Mouse (Mus musculus): Measurements from ENCODE around the gene Ppp1r35. TPM values are rescaled to one million over a fixed set of nuclear protein-coding genes. Genes with fewer than 3 reads are reported as not detected.

Gene Ppp1r35
- total RNA-seq, 2 experiments from 2014 or later, result 6.8 to 7.2 TPM

DNA sequence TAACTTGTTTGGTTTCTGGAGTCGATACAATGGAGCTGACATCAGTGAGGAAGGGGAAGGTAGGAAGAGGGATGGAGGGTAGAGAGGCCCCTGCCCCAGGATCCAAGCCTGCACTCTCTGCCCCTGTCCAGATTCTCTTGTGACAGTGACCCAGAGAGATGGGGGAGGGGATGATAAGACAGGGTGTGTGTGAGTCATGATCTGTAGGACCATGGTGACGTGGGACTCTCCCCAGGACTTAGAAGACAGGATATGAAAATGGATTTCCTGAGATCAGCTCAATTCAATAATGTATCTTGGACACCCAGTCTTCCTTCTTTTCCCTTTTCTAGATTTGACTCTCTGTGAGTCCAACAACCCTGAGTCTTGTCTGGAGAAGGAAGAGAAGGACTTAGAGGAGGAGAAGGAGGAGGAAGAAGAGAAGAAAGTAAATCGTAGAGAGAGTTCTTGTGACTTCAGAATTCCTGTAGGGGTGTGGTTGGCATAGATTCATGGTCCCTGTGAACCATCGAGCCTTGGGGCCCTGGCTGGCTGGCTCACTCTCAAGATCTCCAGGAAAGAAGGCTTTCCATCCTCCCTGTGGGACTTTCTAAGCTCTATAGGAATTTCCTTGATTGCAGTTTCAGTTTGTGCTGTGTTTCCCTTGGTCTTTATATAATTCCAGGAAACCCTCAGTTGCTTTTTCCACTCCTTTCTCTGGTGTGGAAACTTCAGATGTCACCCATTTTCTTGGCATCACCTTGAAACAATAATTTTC lies 39.0 kb downstream of the Ppp1r35 start:
- intact Hi-C loops (cut with DNase I; ENCODE audit: low total_unique reads), result no loop called here
- DNase-seq, result no peak

DNA sequence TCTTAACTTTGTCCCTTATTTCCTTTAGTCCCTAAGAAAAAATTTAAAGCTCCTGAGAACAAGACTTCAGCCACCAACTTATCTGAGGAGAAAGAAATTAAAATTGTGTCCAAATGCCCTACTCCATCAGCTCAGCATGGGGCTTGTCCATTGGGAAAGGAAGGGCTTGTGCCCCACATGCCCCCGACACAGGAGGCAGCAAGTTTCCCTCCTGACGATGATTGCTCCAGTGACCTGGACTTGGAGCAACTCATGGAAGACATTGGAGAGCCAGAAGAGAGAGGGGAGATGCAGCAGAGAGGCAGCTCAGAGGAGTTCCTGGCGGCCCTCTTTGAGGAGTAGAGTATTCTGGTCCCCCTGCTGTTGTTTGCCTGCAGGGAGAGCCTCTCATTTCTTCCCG lies 43.5 kb downstream of the Ppp1r35 start:
- intact Hi-C loops (cut with DNase I; ENCODE audit: low total_unique reads), result no loop called here
- no peak for DNase-seq

DNA sequence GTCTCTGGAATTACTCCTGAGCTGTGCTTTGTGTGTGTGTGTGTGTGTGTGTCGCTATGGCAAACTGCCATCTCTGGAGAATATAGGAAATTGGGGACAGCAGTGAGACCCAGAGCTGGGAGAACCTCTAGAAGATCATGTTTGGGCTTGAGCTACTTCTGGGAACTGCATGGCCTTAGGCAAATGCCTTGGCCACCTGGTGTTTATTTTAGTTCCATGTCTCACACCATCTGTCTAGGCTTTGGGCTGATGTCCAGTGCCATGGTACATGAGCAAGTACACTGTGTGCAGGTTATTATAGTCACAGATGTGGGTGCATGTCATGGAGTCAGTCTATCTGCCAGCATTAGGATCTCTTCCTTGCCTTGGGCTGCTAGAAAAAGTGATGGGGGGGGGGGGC lies 44.0 kb downstream of the Ppp1r35 start:
- intact Hi-C loops (cut with DNase I; ENCODE audit: low total_unique reads), result no loop called here
- no peak for DNase-seq

DNA sequence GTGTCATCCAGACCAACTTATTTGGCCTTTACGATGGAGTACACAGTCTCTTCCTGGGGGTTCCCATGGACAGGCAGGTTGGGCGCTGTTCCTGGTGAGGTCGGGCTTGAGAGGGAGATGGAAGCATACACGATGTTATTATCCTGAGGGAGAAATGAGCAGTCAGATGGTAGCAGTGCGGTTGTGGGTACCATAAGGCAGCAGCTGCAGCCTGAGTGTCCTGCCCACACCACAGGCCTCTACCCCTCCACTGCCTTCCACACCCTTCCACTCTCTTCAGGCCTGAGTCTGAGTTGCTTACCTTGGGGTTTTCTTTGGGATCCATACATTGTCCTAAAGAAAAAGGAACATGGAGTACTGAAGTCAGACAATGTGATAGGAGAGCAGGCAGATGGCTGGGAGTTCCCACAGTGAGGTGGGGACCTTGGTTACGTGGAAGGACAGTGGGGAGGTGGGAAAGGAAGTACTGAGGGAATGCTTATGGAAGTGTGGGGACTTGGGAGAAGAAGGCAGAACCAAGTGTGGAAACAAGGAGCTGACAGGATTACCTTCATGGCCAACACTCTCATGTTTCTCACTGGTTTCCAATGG lies 44.9 kb downstream of the Ppp1r35 start:
- DNase-seq, result no peak

DNA sequence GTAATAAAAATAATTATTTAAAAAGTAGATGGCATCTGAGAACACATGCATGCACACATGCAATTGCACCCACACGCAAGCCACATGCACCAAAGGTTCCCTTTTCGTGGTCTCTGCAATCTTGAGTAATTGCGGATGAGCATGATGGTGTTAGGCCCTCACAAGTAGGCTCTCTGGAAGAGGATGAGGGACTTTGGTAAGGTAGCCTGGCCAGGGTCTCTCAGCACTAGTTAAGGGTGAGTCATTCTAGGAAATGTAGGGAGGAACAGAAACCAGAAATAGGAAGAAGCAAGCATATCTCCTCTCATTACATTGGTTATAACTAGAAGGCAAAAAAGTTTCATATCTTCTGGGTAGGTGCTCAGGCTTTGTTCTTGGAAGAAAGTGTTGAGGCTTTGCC lies 46.4 kb downstream of the Ppp1r35 start:
- DNase-seq, result no peak
- intact Hi-C loops (cut with DNase I; ENCODE audit: low total_unique reads), result no loop called here

More for the DNA sequence above, 44.9 kb downstream of the Ppp1r35 start:
- intact Hi-C loops (cut with DNase I; ENCODE audit: low total_unique reads), result no loop called here

DNA sequence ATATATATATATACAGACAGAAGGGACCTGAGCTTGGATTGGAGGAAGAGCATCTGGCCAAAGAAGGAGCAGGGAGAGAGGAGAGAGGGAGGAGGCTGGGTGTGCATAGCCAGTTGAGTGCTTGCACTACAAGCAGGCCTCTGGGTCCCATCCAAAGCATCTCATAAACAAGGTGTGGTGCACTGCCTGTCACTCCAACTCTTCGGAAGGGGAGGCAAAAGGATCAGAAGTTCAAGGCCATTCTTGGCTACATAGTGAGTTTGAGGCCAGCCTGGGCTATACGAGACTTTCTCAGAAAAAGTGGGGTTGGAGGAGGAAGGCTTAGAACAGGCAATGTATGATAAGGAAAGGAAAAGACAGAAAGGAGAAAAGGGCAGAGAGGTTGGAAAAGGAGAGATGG lies 47.3 kb downstream of the Ppp1r35 start:
- no peak for DNase-seq
- intact Hi-C loops (cut with DNase I; ENCODE audit: low total_unique reads), result no loop called here

DNA sequence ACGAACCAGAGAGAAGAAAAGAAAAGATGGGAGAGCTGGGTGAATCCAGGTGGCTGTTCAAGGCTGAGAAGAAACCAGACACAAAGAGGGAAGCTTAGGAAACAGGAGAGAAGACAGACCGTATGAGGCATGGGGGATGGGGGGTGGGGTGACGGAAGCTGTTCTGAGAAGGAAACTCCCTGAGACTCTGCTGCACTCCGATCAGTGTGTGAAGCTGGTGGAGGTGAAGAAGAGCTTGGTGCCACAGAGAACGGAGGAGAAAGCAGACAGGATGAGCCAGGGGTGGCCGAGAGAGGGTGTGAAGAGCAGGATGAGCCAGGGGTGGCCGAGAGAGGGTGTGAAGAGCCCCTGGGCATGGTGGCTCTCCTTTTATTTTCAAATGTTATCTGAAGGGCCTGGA lies 47.8 kb downstream of the Ppp1r35 start:
- no peak for DNase-seq
- intact Hi-C loops (cut with DNase I; ENCODE audit: low total_unique reads), result no loop called here

DNA sequence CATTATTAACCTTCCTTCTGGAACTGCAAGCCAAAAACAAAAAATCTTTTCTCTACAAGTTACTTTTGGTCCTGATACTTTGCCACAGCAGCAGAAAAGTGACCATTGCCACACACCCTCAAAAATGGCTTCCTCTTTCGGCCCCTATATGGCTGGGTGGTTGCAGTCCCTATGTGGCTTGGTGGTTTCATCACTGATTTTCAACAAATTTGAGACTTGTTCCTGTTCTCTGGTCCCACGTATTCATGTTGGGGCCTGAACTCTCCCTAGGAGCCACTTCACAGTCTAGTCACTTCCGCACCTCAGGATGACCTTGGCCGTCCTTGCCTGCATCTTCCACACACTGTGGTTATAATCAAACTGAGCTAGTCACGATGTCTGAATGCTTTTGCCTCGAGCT lies 50.0 kb downstream of the Ppp1r35 start:
- DNase-seq, result no peak
- intact Hi-C loops (cut with DNase I; ENCODE audit: low total_unique reads), result no loop called here

Other genes with a start within 250 kb of the Ppp1r35 start
- not detected for gene Epo, start 245.6 kb upstream of the Ppp1r35 start, total RNA-seq (2021)
- 100 to 1,000 TPM; 194 to 231 TPM for gene Gnb2, start 245.3 kb upstream of the Ppp1r35 start, total RNA-seq (2021)
- not detected for gene Actl6b, start 225.3 kb upstream of the Ppp1r35 start, total RNA-seq (2021)
- under 1 TPM in 1 of 2 experiments, not detected in 1; 0.06 TPM for gene Tfr2, start 209.0 kb upstream of the Ppp1r35 start, total RNA-seq (2021)
- gene Mospd3, start 177.8 kb upstream of the Ppp1r35 start, total RNA-seq (2021), result 10 to 100 TPM; 15.3 to 18.1 TPM
- gene Pcolce, start 165.1 kb upstream of the Ppp1r35 start, total RNA-seq (2021), result 100 to 1,000 TPM; 190 to 251 TPM
- under 1 TPM in 1 of 2 experiments, not detected in 1; 0.27 TPM for gene Fbxo24, start 149.8 kb upstream of the Ppp1r35 start, total RNA-seq (2021)
- 10 to 100 TPM; 14.8 to 15.3 TPM for gene Lrch4, start 149.7 kb upstream of the Ppp1r35 start, total RNA-seq (2021)
- gene Gm20605, start 149.7 kb upstream of the Ppp1r35 start, total RNA-seq (2021), result 1 to 10 TPM; 3.0 to 3.6 TPM
- 1 to 10 TPM; 1.8 to 2.0 TPM for gene Sap25, start 137.5 kb upstream of the Ppp1r35 start, total RNA-seq (2021)
- gene Irs3, start 133.1 kb upstream of the Ppp1r35 start, total RNA-seq (2021), result under 1 TPM; 0.33 to 0.47 TPM
- 1 to 10 TPM; 4.9 to 5.8 TPM for gene Agfg2, start 94.1 kb upstream of the Ppp1r35 start, total RNA-seq (2021)
- gene Nyap1, start 37.2 kb upstream of the Ppp1r35 start, total RNA-seq (2021), result under 1 TPM; 0.39 to 0.42 TPM
- gene Tsc22d4, start 33.1 kb upstream of the Ppp1r35 start, total RNA-seq (2021), result 100 to 1,000 TPM; 118 to 156 TPM
- gene Mepce, start 8.8 kb downstream of the Ppp1r35 start, total RNA-seq (2021), result 10 to 100 TPM; 20.7 to 21.1 TPM
- gene Zcwpw1, start 8.9 kb downstream of the Ppp1r35 start, total RNA-seq (2021), result 1 to 10 TPM in 1 of 2 experiments, under 1 TPM in 1; 0.84 to 1.7 TPM
- under 1 TPM; 0.27 to 0.33 TPM for gene Pilra, start 57.4 kb downstream of the Ppp1r35 start, total RNA-seq (2021)
- not detected for gene Pilrb1, start 79.3 kb downstream of the Ppp1r35 start, total RNA-seq (2021)
- gene Pilrb2, start 93.0 kb downstream of the Ppp1r35 start, total RNA-seq (2021), result under 1 TPM in 1 of 2 experiments, not detected in 1; 0.53 TPM
- not detected for gene Cyp3a13, start 142.8 kb downstream of the Ppp1r35 start, total RNA-seq (2021)
- 1 to 10 TPM; 3.0 to 6.7 TPM for gene Gjc3, start 184.2 kb downstream of the Ppp1r35 start, total RNA-seq (2021)
- gene Azgp1, start 202.7 kb downstream of the Ppp1r35 start, total RNA-seq (2021), result not detected
- gene Smok3a, start 242.4 kb downstream of the Ppp1r35 start, total RNA-seq (2021), result not detected
- gene Smok3b, start 242.6 kb downstream of the Ppp1r35 start, total RNA-seq (2021), result not detected

All from gastrocnemius, postnatal 14 days (tissue).